Mouse (Mus musculus): ENCODE measurements around the gene Gipr. TPM values are rescaled to one million over a fixed set of nuclear protein-coding genes. Genes with fewer than 3 reads are reported as not detected.
A peak's percentile ranks its signal among the peaks of the same experiment; 100 is the strongest.

Gipr gene
- polyA plus RNA-seq, 1 experiment from 2014 or later, result not detected

DNA sequence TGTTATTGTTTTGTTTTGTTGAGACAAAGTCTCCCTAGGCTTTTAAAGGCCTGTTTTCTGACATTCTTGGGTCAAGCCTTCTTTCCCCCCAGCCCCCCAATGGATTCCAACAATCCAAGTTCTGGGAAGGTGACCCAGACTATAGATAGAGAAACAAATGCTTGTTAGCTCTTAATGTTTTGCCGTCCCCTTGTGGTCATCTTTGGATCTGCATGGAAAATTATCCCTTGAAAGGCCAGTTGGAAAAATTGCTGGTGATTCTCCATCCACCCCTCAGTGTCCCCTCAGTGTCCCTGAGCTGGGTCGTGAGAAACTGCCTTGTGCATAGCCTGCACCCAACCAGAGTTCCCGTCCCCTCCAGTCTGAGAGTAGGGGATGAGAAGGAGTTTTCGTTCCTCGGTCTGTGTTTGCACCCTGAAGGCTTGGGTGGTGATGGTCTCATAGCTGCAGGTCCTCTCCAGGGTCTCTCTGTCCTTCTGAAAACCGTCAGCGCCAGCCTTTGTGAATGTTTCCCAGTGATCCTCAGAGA, 43.1 kb upstream of the Gipr start:
- no peaks in the 10 kb centered on the region for H3K27me3 ChIP-seq (ENCODE audit: control insufficient read depth, insufficient read depth, low read length)
- DNase-seq (ENCODE audit: low spot score), result peak; percentile 60
- H3K4me1 ChIP-seq (ENCODE audit: control insufficient read depth, insufficient read depth, low read length), result peaks cover 8% of the 10 kb centered on the region; the same call in 1 of the 2 replicates
- no peak overlapping the region for H3K27ac ChIP-seq (replicated peaks; ENCODE audit: low read depth, low read length)
- H3K4me2 ChIP-seq (ENCODE audit: low read depth, severe bottlenecking), result no peak overlapping the region
- H3K4me3 ChIP-seq (ENCODE audit: low read depth, low read length), result no peak overlapping the region
- ATAC-seq (ENCODE audit: insufficient number of reproducible peaks, low FRiP score, low TSS enrichment, low read depth), result no peak
- no peak overlapping the region for H3K9ac ChIP-seq (ENCODE audit: low read length)
- no peaks in the 10 kb centered on the region; the same call in 1 of the 2 replicates for H3K36me3 ChIP-seq (ENCODE audit: control insufficient read depth, insufficient read depth, low read length)
- H3K9me3 ChIP-seq (ENCODE audit: control insufficient read depth, low read length), result no peaks in the 10 kb centered on the region
- WGBS, result 54% methylated on average over 7 of the region's 7 CpGs

DNA sequence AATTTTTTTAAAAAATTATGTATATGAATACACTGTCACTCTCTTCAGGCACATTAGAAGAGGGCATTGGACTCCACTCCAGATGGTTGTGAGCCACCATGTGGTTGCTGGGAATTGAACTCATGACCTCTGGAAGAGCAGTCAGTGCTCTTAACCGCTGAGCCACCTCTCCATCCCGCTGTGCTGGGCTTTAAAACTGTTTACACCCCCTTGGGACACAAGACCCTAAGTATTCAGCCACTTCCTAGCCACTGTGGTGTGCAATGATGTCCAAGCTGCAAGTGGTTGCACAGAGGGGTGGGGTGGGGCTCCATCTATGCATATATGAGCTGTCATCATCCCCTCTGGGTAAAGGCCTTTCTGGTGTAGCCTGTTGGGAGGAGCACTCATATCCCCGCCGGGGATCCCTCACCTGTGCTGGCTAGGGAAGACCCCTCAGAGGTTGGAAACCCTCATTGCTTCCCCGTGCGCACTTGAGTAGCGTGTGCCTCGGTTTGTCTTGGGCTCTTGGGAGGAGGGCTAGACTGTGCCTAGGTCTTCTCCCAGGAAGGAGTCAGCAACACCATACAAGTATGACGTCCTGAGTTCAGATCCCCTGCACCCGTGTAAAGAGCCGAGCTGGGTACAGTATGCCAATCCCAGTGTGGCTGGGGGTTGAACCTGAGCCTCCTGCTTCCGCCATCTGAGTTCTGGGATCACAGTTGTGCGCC, 42.4 kb upstream of the Gipr start:
- ATAC-seq (ENCODE audit: insufficient number of reproducible peaks, low FRiP score, low TSS enrichment, low read depth), result no peak
- DNase-seq (ENCODE audit: low spot score), result no peak
- 80% methylated on average over 13 of the region's 13 CpGs for WGBS

DNA sequence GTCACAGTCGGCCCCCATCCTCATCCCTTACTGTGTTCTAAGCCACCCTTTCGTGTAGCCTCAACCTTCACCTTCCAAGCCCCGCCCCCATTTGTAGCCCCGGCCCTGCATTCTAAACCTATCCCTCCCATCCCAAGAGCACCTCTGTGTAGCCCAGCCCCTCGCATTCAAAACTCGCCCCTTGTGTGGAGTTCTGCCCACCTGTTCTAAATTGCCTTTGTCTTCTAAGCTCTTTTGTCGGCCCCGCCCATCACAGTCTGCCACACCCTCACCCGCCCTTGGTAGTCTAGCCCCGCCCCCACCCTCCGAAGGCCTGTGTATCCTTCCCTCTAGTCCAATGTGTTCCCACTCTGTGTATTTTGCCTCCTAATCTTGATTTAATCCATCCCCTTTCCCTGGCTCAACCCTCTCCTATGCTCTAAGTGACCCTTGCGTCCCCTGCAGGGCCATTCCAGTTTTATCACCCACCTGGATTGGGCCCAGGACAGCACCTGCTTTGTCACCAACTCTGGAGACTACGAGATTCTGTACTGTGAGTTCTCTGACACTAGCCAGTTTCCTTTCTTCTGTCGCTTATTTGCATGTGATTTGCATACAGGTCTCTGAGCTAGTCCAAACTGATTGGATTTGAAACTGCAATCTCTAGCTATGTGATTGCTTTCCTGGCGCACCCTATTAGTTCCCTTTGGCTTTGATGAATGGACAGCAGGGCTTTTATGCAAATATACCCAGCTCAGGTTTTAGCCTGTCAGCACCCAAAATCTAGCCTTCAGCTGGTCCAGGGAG, 36.3 kb upstream of the Gipr start:
- Histone ChIP-seq H3K36me3 (ENCODE audit: control insufficient read depth, insufficient read depth, low read length) (no peaks in the 10 kb centered on the region), H3K4me1 (ENCODE audit: control insufficient read depth, insufficient read depth, low read length) (no peaks in the 10 kb centered on the region), H3K4me2 (ENCODE audit: low read depth, severe bottlenecking) (no peak overlapping the region), H3K4me3 (ENCODE audit: low read depth, low read length) (no peak overlapping the region; the same call in 1 of the 2 replicates), H3K9me3 (ENCODE audit: control insufficient read depth, low read length) (no peaks in the 10 kb centered on the region), H3K27me3 (ENCODE audit: control insufficient read depth, insufficient read depth, low read length) (no peaks in the 10 kb centered on the region), H3K9ac (ENCODE audit: low read length) (no peak overlapping the region), H3K27ac (replicated peaks; ENCODE audit: low read depth, low read length) (no peak overlapping the region)
- no peak for DNase-seq (ENCODE audit: low spot score)
- 58% methylated on average over 15 of the region's 15 CpGs for WGBS
- ATAC-seq (ENCODE audit: insufficient number of reproducible peaks, low FRiP score, low TSS enrichment, low read depth), result no peak

More for the DNA sequence above, 42.4 kb upstream of the Gipr start:
- H3K4me1 ChIP-seq (ENCODE audit: control insufficient read depth, insufficient read depth, low read length), result peaks cover 4% of the 10 kb centered on the region; the same call in 1 of the 2 replicates
- H3K9me3 ChIP-seq (ENCODE audit: control insufficient read depth, low read length), result no peaks in the 10 kb centered on the region
- H3K9ac ChIP-seq (ENCODE audit: low read length), result no peak overlapping the region
- H3K27me3 ChIP-seq (ENCODE audit: control insufficient read depth, insufficient read depth, low read length), result no peaks in the 10 kb centered on the region
- H3K27ac ChIP-seq (replicated peaks; ENCODE audit: low read depth, low read length), result no peak overlapping the region
- H3K4me3 ChIP-seq (ENCODE audit: low read depth, low read length), result no peak overlapping the region
- H3K4me2 ChIP-seq (ENCODE audit: low read depth, severe bottlenecking), result no peak overlapping the region
- H3K36me3 ChIP-seq (ENCODE audit: control insufficient read depth, insufficient read depth, low read length), result no peaks in the 10 kb centered on the region; the same call in 1 of the 2 replicates

DNA sequence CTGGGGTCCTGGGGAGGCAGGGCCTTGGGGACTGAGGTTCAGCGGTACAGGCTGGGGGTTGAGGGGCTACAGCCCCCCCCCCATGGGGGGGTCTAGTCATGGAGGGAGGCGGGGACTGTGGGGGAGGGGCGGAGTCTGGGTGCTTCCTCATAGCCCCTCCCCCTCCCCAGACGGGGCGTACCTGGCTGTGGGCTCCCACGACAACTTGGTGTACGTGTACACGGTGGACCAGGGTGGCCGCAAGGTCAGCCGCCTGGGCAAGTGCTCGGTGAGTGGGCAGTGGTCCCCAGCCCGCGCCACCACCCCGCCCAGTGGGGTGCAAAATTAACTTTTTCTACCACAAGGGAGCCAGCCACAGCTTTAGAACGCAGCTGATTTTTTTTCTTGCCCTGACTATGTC, 35.7 kb upstream of the Gipr start:
- no peaks in the 10 kb centered on the region for H3K27me3 ChIP-seq (ENCODE audit: control insufficient read depth, insufficient read depth, low read length)
- no peaks in the 10 kb centered on the region for H3K9me3 ChIP-seq (ENCODE audit: control insufficient read depth, low read length)
- H3K4me3 ChIP-seq (ENCODE audit: low read depth, low read length), result no peak overlapping the region; the same call in 1 of the 2 replicates
- no peak overlapping the region for H3K27ac ChIP-seq (replicated peaks; ENCODE audit: low read depth, low read length)
- no peaks in the 10 kb centered on the region for H3K36me3 ChIP-seq (ENCODE audit: control insufficient read depth, insufficient read depth, low read length)
- DNase-seq (ENCODE audit: low spot score) (no peak), ATAC-seq (ENCODE audit: insufficient number of reproducible peaks, low FRiP score, low TSS enrichment, low read depth) (no peak; the same call in 1 of the 2 replicates)
- H3K4me2 ChIP-seq (ENCODE audit: low read depth, severe bottlenecking), result no peak overlapping the region
- no peaks in the 10 kb centered on the region for H3K4me1 ChIP-seq (ENCODE audit: control insufficient read depth, insufficient read depth, low read length)
- WGBS, result 63% methylated on average over 11 of the region's 15 CpGs
- no peak overlapping the region for H3K9ac ChIP-seq (ENCODE audit: low read length)

DNA sequence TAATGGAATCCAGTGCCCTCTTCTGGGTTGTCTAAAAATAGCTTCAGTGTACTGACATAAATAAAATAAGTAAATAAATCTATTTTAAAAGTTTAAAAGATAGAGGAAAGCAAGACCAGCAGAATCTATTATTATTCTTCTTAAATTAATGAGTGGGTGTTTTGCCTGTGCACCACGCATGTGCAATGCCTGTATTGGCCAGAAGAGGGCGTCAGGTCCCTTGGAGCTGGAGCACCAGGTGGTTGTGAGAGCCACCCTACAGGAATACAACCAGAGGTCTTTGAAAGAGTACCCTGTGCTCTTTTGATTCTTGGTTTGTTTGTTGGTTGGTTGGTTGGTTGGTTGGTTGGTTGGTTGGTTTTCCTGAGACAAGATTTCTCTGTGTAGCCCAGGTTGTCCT, 32.1 kb upstream of the Gipr start:
- no peak overlapping the region for H3K27ac ChIP-seq (replicated peaks; ENCODE audit: low read depth, low read length)
- no peak overlapping the region for H3K4me3 ChIP-seq (ENCODE audit: low read depth, low read length)
- ATAC-seq (ENCODE audit: insufficient number of reproducible peaks, low FRiP score, low TSS enrichment, low read depth), result no peak
- DNase-seq (ENCODE audit: low spot score), result peak; percentile 52
- H3K9me3 ChIP-seq (ENCODE audit: control insufficient read depth, low read length), result peaks cover 6% of the 10 kb centered on the region; the same call in 1 of the 2 replicates
- WGBS, result 26% methylated on average over 2 of the region's 2 CpGs
- H3K36me3 ChIP-seq (ENCODE audit: control insufficient read depth, insufficient read depth, low read length), result peaks cover 9% of the 10 kb centered on the region
- no peaks in the 10 kb centered on the region for H3K4me1 ChIP-seq (ENCODE audit: control insufficient read depth, insufficient read depth, low read length)
- H3K27me3 ChIP-seq (ENCODE audit: control insufficient read depth, insufficient read depth, low read length), result no peaks in the 10 kb centered on the region
- no peak overlapping the region for H3K9ac ChIP-seq (ENCODE audit: low read length)
- no peak overlapping the region for H3K4me2 ChIP-seq (ENCODE audit: low read depth, severe bottlenecking)

DNA sequence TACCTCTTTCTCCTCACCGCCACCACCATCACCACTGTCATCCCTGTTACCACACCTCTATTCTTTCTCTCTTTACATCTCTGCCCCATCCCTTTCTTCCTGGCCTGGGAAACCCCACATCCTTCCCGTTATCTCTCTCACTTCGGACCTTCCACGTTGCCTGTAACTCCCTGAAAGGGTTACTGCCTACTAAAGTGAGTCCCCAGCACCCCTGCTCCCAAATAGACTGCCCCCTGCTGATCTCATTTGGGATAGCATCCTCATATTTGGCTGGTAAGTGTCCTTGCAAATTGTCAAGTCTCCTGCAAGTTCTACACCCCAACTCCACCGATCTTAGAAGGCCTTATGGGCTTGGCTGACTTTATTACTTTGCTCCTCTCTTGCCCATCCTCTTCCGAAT, 30.7 kb upstream of the Gipr start:
- no peak overlapping the region for H3K27ac ChIP-seq (replicated peaks; ENCODE audit: low read depth, low read length)
- no peak overlapping the region for H3K4me2 ChIP-seq (ENCODE audit: low read depth, severe bottlenecking)
- peaks cover 9% of the 10 kb centered on the region for H3K36me3 ChIP-seq (ENCODE audit: control insufficient read depth, insufficient read depth, low read length)
- ATAC-seq (ENCODE audit: insufficient number of reproducible peaks, low FRiP score, low TSS enrichment, low read depth) (no peak), DNase-seq (ENCODE audit: low spot score) (peak; percentile 46)
- H3K27me3 ChIP-seq (ENCODE audit: control insufficient read depth, insufficient read depth, low read length), result no peaks in the 10 kb centered on the region
- no peak overlapping the region for H3K9ac ChIP-seq (ENCODE audit: low read length)
- WGBS, result 62% methylated on average over 6 of the region's 6 CpGs
- H3K9me3 ChIP-seq (ENCODE audit: control insufficient read depth, low read length), result peaks cover 6% of the 10 kb centered on the region; the same call in 1 of the 2 replicates
- H3K4me1 ChIP-seq (ENCODE audit: control insufficient read depth, insufficient read depth, low read length), result no peaks in the 10 kb centered on the region
- H3K4me3 ChIP-seq (ENCODE audit: low read depth, low read length), result no peak overlapping the region

DNA sequence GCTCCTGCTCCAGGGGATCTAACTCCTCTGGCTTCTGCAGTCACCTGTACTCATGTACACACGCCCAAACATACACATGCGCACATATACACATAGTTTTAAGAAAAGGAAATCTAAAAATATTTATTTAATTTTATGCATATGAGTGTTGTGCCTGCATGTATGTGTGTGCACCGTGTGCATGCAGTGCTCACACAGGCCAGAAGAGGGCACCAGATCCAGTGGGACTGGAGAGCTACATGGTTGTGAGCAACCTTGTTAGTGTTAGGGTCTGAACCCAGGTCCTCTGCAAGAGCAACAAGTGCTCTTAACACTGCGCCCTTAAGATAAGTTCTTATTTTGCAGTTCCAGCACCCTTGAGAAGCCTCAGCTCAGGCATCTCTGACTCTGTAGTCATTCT, 28.7 kb upstream of the Gipr start:
- Histone ChIP-seq H3K36me3 (ENCODE audit: control insufficient read depth, insufficient read depth, low read length) (peaks cover 9% of the 10 kb centered on the region), H3K27ac (replicated peaks; ENCODE audit: low read depth, low read length) (no peak overlapping the region), H3K27me3 (ENCODE audit: control insufficient read depth, insufficient read depth, low read length) (no peaks in the 10 kb centered on the region), H3K4me3 (ENCODE audit: low read depth, low read length) (no peak overlapping the region), H3K4me1 (ENCODE audit: control insufficient read depth, insufficient read depth, low read length) (no peaks in the 10 kb centered on the region), H3K9me3 (ENCODE audit: control insufficient read depth, low read length) (peaks cover 6% of the 10 kb centered on the region; the same call in 1 of the 2 replicates), H3K4me2 (ENCODE audit: low read depth, severe bottlenecking) (no peak overlapping the region), H3K9ac (ENCODE audit: low read length) (no peak overlapping the region)
- ATAC-seq (ENCODE audit: insufficient number of reproducible peaks, low FRiP score, low TSS enrichment, low read depth) (no peak), DNase-seq (ENCODE audit: low spot score) (no peak)
- 95% methylated on average over 4 of the region's 4 CpGs for WGBS

DNA sequence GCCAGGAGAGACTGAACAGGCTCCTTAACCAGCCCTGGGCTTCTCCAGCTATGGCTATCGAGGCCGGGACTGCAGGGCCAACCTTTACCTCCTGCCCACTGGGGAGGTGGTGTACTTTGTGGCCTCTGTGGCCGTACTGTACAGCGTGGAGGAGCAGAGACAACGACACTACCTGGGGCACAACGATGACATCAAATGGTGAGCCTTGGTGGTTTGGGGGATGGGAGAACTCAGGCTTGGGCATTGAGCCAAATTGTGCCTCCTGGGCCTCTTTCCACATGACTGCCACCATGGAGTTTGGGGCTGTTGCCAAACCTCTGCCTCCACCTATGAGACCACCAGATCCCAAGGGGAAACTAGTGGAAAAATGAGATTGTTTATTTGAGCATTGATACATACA, 18.8 kb upstream of the Gipr start:
- 89% methylated on average over 6 of the region's 6 CpGs for WGBS
- H3K9me3 ChIP-seq (ENCODE audit: control insufficient read depth, low read length), result no peaks in the 10 kb centered on the region
- H3K27me3 ChIP-seq (ENCODE audit: control insufficient read depth, insufficient read depth, low read length), result peaks cover 7% of the 10 kb centered on the region
- DNase-seq (ENCODE audit: low spot score), result no peak
- H3K4me1 ChIP-seq (ENCODE audit: control insufficient read depth, insufficient read depth, low read length), result peaks cover 5% of the 10 kb centered on the region; the same call in 1 of the 2 replicates
- no peak overlapping the region for H3K9ac ChIP-seq (ENCODE audit: low read length)
- H3K4me3 ChIP-seq (ENCODE audit: low read depth, low read length), result no peak overlapping the region
- no peaks in the 10 kb centered on the region; the same call in 1 of the 2 replicates for H3K36me3 ChIP-seq (ENCODE audit: control insufficient read depth, insufficient read depth, low read length)
- no peak overlapping the region for H3K4me2 ChIP-seq (ENCODE audit: low read depth, severe bottlenecking)
- no peak for ATAC-seq (ENCODE audit: insufficient number of reproducible peaks, low FRiP score, low TSS enrichment, low read depth)
- no peak overlapping the region for H3K27ac ChIP-seq (replicated peaks; ENCODE audit: low read depth, low read length)

All from limb, embryonic 11.5 days (tissue).